Mouse (Mus musculus) large intestine, adult 2 months (tissue): ENCODE measurements at regions not wholly inside any gene's neighbourhood (a gene's known extent, or its start where the extent isn't known, plus 50 kb on each side); places are given as distances from the start of the nearest gene placed in this dataset.

Experiments used
- DNase-seq: peaks from one replicate; pipeline ENCODE4 v3.0.0-alpha.2; 2012; ENCODE audit warnings: low read depth, low spot score
- WGBS: fragments of 180-500 bp; shearing (Covaris S2); methylation state at CpG from one replicate; pipeline ENCODE4 v1.1.7; 2018; 5-methylcytosine and 5-hydroxymethylcytosine counted together

- DNase-seq = no peak
- 82% methylated on average over 7 of the region's 7 CpGs for WGBS
These were observed 106.7 kb downstream of the Cpeb2 start for GRCm38 (mm10) chr5:43339671-43340070.

- WGBS = 76% methylated on average over 2 of the region's 2 CpGs
- DNase-seq = no peak
These were observed 108.5 kb downstream of the Cpeb2 start for GRCm38 (mm10) chr5:43341475-43341874.

GRCm38 (mm10) chr5:43344441-43344840, 111.5 kb downstream of the Cpeb2 start:
- no peak for DNase-seq
- 63% methylated on average over 1 of the region's 1 CpGs for WGBS

- DNase-seq = no peak
- WGBS = 31% methylated on average over 2 of the region's 2 CpGs
These were observed 118.0 kb downstream of the Cpeb2 start for GRCm38 (mm10) chr5:43350987-43351386.

- no peak for DNase-seq
- 45% methylated on average over 23 of the region's 23 CpGs for WGBS
These were observed 120.3 kb downstream of the Cpeb2 start for GRCm38 (mm10) chr5:43353021-43353990.

GRCm38 (mm10) chr5:43354351-43354942, 121.5 kb downstream of the Cpeb2 start:
- 51% methylated on average over 14 of the region's 14 CpGs for WGBS
- no peak for DNase-seq

- DNase-seq = no peak
- WGBS = 2% methylated on average over 12 of the region's 12 CpGs
These were observed 122.1 kb downstream of the Cpeb2 start for GRCm38 (mm10) chr5:43355026-43355580.

GRCm38 (mm10) chr5:43355832-43356231, 122.9 kb downstream of the Cpeb2 start:
- WGBS = 78% methylated on average over 16 of the region's 16 CpGs
- no peak for DNase-seq

GRCm38 (mm10) chr5:43357100-43357680, 124.2 kb downstream of the Cpeb2 start:
- 75% methylated on average over 5 of the region's 5 CpGs for whole genome bisulfite sequencing
- no peak for DNase-seq

- WGBS = 77% methylated on average over 5 of the region's 5 CpGs
These were observed 124.9 kb downstream of the Cpeb2 start for GRCm38 (mm10) chr5:43357901-43358300.

GRCm38 (mm10) chr5:43358928-43359765, 126.2 kb downstream of the Cpeb2 start:
- WGBS = 74% methylated on average over 7 of the region's 7 CpGs
- no peak for DNase-seq

More at GRCm38 (mm10) chr5:43357901-43358300, 124.9 kb downstream of the Cpeb2 start:
- DNase-seq = no peak

GRCm38 (mm10) chr5:43360298-43360697, 127.3 kb downstream of the Cpeb2 start:
- DNase-seq = no peak
- WGBS = 31% methylated on average over 3 of the region's 3 CpGs

GRCm38 (mm10) chr5:43361026-43361425, 128.1 kb downstream of the Cpeb2 start:
- WGBS = 89% methylated on average over 1 of the region's 1 CpGs

GRCm38 (mm10) chr5:43372385-43372784, 139.4 kb downstream of the Cpeb2 start:
- 64% methylated on average over 1 of the region's 1 CpGs for WGBS
- no peak for DNase-seq

More at GRCm38 (mm10) chr5:43361026-43361425, 128.1 kb downstream of the Cpeb2 start:
- DNase-seq = no peak

GRCm38 (mm10) chr5:43384689-43385375, 130.5 kb upstream of the C1qtnf7 start:
- DNase-seq = no peak
- WGBS = 44% methylated on average over 3 of the region's 3 CpGs

- 28% methylated on average over 2 of the region's 2 CpGs for WGBS
- no peak for DNase-seq
These were observed 124.3 kb upstream of the C1qtnf7 start for GRCm38 (mm10) chr5:43390997-43391396.

- 15% methylated on average over 3 of the region's 3 CpGs for WGBS
- no peak for DNase-seq
These were observed 123.8 kb upstream of the C1qtnf7 start for GRCm38 (mm10) chr5:43391412-43392029.

GRCm38 (mm10) chr5:43392908-43393545, 122.3 kb upstream of the C1qtnf7 start:
- DNase-seq = no peak
- WGBS = 70% methylated on average over 8 of the region's 8 CpGs
